Mouse (Mus musculus): ENCODE measurements around the gene Tnks1bp1. TPM values are rescaled to one million over a fixed set of nuclear protein-coding genes. Genes with fewer than 3 reads are reported as not detected.
A peak's percentile ranks its signal among the peaks of the same experiment; 100 is the strongest.

Tnks1bp1 gene
- polyA plus RNA-seq, 1 experiment from 2014 or later: 11.7 TPM

GRCm38 (mm10) chr2:85011906-85012604, 35.8 kb upstream of the Tnks1bp1 start:
- peak; percentile 31; the same call in 1 of the 2 replicates for ATAC-seq (replicated peaks; ENCODE audit: low FRiP score, low TSS enrichment, low read depth)
- 26% methylated on average over 9 of the region's 9 CpGs for WGBS
- H3K27me3 ChIP-seq (replicated peaks; ENCODE audit: control insufficient read depth, insufficient read depth, low read length): no peaks in the 10 kb centered on the region

GRCm38 (mm10) chr2:85012679-85013078, 35.1 kb upstream of the Tnks1bp1 start:
- H3K27ac ChIP-seq (ENCODE audit: low read depth): no peak overlapping the region
- WGBS: 78% methylated on average over 14 of the region's 14 CpGs
- H3K27me3 ChIP-seq (replicated peaks; ENCODE audit: control insufficient read depth, insufficient read depth, low read length): no peaks in the 10 kb centered on the region
- no peaks in the 10 kb centered on the region for H3K36me3 ChIP-seq (ENCODE audit: control insufficient read depth, insufficient read depth, low read length)
- no peak overlapping the region for H3K9ac ChIP-seq (ENCODE audit: low read length)
- H3K4me3 ChIP-seq (ENCODE audit: low read depth, low read length): no peak overlapping the region
- no peak for ATAC-seq (replicated peaks; ENCODE audit: low FRiP score, low TSS enrichment, low read depth)
- DNase-seq (ENCODE audit: low spot score): no peak
- no peaks in the 10 kb centered on the region for H3K9me3 ChIP-seq (ENCODE audit: control insufficient read depth, low read length)
- peaks cover 7% of the 10 kb centered on the region; the same call in 1 of the 2 replicates for H3K4me1 ChIP-seq (replicated peaks; ENCODE audit: control insufficient read depth, insufficient read depth, low read length)
- no peak overlapping the region for H3K4me2 ChIP-seq (ENCODE audit: low read length)

More at GRCm38 (mm10) chr2:85011906-85012604, 35.8 kb upstream of the Tnks1bp1 start:
- peaks cover 7% of the 10 kb centered on the region; the same call in 1 of the 2 replicates for H3K4me1 ChIP-seq (replicated peaks; ENCODE audit: control insufficient read depth, insufficient read depth, low read length)
- H3K36me3 ChIP-seq (ENCODE audit: control insufficient read depth, insufficient read depth, low read length): no peaks in the 10 kb centered on the region
- DNase-seq (ENCODE audit: low spot score): no peak
- peak overlapping the region; percentile 1; the same call in 1 of the 2 replicates for H3K27ac ChIP-seq (ENCODE audit: low read depth)
- H3K4me2 ChIP-seq (ENCODE audit: low read length): no peak overlapping the region
- no peak overlapping the region for H3K4me3 ChIP-seq (ENCODE audit: low read depth, low read length)
- no peak overlapping the region for H3K9ac ChIP-seq (ENCODE audit: low read length)
- no peaks in the 10 kb centered on the region for H3K9me3 ChIP-seq (ENCODE audit: control insufficient read depth, low read length)

DNA sequence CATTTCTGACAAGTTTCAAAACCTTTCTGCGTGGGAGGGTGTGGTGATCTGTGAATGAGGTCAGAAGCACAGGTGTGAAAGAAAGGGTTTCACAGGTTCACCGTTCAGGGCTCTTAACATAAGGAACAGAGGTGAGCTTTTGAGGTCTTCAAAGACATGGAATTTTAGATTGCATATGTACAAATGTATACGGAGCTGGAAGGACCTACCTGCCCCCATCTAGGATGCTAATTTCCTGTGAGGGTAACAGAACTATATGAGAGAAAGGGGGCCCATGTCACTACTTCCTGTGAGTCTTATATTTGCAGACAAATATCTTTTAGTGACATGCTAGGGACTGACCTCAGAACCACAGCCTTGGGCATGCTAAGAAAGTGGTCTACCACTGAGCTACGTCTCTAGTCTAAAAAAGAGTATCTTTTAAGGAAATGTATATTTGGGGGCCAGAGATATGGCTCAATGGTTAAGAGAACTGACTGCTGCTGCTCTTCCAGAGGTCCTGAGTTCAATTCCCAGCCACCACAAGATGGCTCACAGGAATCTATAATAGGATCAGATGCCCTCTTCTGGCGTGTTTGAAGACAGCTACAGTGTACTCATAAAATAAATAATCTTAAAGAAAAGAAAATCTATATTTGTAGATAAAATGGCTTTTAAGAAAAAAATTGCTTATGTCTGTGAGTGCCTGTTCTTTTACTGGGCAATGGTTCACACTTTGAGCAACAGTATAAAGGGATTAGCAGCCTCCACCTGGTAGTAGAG, 33.8 kb upstream of the Tnks1bp1 start:
- Histone ChIP-seq H3K27me3 (replicated peaks; ENCODE audit: control insufficient read depth, insufficient read depth, low read length) (no peaks in the 10 kb centered on the region), H3K4me1 (replicated peaks; ENCODE audit: control insufficient read depth, insufficient read depth, low read length) (peaks cover 7% of the 10 kb centered on the region; the same call in 1 of the 2 replicates), H3K9ac (ENCODE audit: low read length) (no peak overlapping the region), H3K36me3 (ENCODE audit: control insufficient read depth, insufficient read depth, low read length) (no peaks in the 10 kb centered on the region), H3K27ac (ENCODE audit: low read depth) (no peak overlapping the region), H3K9me3 (ENCODE audit: control insufficient read depth, low read length) (no peaks in the 10 kb centered on the region), H3K4me3 (ENCODE audit: low read depth, low read length) (no peak overlapping the region), H3K4me2 (ENCODE audit: low read length) (no peak overlapping the region)
- DNase-seq (ENCODE audit: low spot score): no peak
- 82% methylated on average over 5 of the region's 5 CpGs for WGBS
- ATAC-seq (replicated peaks; ENCODE audit: low FRiP score, low TSS enrichment, low read depth): no peak

- H3K4me2 ChIP-seq (ENCODE audit: low read length): no peak overlapping the region
- H3K9ac ChIP-seq (ENCODE audit: low read length): no peak overlapping the region
- no peak for ATAC-seq (replicated peaks; ENCODE audit: low FRiP score, low TSS enrichment, low read depth)
Observed at GRCm38 (mm10) chr2:85014588-85014982, 33.2 kb upstream of the Tnks1bp1 start.

DNA sequence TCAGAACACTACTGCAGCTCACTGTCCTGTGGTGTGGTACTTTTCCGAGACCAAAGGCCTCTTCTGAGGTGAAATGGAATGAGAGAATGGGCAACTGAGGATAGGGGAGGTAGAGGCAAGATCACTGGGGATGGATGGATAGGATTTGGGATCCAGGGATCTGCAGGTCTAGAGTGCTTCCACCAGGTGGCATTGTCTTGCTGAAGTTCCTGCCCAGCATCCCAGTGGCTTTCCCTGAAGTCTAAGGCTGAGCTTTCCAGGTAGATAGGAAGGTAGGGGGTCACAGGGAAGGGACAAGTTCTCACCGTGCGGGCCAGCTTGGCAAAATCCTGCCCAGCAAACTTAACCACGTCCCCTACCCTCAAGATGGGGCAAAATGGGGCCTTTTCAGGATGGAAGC, 25.8 kb upstream of the Tnks1bp1 start:
- H3K27me3 ChIP-seq (replicated peaks; ENCODE audit: control insufficient read depth, insufficient read depth, low read length): no peaks in the 10 kb centered on the region
- 16% methylated on average over 4 of the region's 4 CpGs for WGBS
- no peaks in the 10 kb centered on the region for H3K9me3 ChIP-seq (ENCODE audit: control insufficient read depth, low read length)
- no peak overlapping the region for H3K9ac ChIP-seq (ENCODE audit: low read length)
- H3K36me3 ChIP-seq (ENCODE audit: control insufficient read depth, insufficient read depth, low read length): no peaks in the 10 kb centered on the region
- ATAC-seq (replicated peaks; ENCODE audit: low FRiP score, low TSS enrichment, low read depth) (no peak), DNase-seq (ENCODE audit: low spot score) (no peak)
- no peak overlapping the region for H3K4me2 ChIP-seq (ENCODE audit: low read length)
- no peaks in the 10 kb centered on the region for H3K4me1 ChIP-seq (replicated peaks; ENCODE audit: control insufficient read depth, insufficient read depth, low read length)
- H3K4me3 ChIP-seq (ENCODE audit: low read depth, low read length): no peak overlapping the region
- H3K27ac ChIP-seq (ENCODE audit: low read depth): no peak overlapping the region

More at GRCm38 (mm10) chr2:85014588-85014982, 33.2 kb upstream of the Tnks1bp1 start:
- no peak for DNase-seq (ENCODE audit: low spot score)
- Histone ChIP-seq H3K4me1 (replicated peaks; ENCODE audit: control insufficient read depth, insufficient read depth, low read length) (peaks cover 7% of the 10 kb centered on the region; the same call in 1 of the 2 replicates), H3K9me3 (ENCODE audit: control insufficient read depth, low read length) (no peaks in the 10 kb centered on the region), H3K4me3 (ENCODE audit: low read depth, low read length) (no peak overlapping the region), H3K36me3 (ENCODE audit: control insufficient read depth, insufficient read depth, low read length) (no peaks in the 10 kb centered on the region), H3K27ac (ENCODE audit: low read depth) (no peak overlapping the region), H3K27me3 (replicated peaks; ENCODE audit: control insufficient read depth, insufficient read depth, low read length) (no peaks in the 10 kb centered on the region)
- 33% methylated on average over 3 of the region's 3 CpGs for WGBS

DNA sequence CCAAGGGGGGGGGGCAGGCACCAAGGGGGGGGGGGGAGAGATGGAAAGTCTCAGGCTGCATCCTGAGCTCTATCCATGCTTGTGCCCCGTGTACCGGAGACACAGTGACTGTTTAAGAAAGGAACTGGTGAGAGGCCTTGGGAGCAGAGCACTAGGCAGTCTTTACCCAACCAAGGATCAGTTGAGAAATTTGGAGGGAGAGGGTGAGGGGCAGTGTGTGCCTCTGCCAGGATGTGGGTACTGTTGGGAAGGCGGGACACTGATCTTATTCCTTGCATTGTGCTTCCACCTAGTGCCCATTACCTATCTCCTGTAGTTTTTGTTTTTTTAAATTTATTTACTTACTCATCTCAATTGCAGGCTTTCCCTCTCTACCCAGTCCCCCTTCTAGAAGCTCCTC, 21.6 kb upstream of the Tnks1bp1 start:
- no peak overlapping the region for H3K27ac ChIP-seq (ENCODE audit: low read depth)
- H3K9ac ChIP-seq (ENCODE audit: low read length): no peak overlapping the region
- no peaks in the 10 kb centered on the region for H3K36me3 ChIP-seq (ENCODE audit: control insufficient read depth, insufficient read depth, low read length)
- no peak overlapping the region for H3K4me2 ChIP-seq (ENCODE audit: low read length)
- DNase-seq (ENCODE audit: low spot score) (no peak), ATAC-seq (replicated peaks; ENCODE audit: low FRiP score, low TSS enrichment, low read depth) (0 out of 2 replicates have a peak, but pooled peaks have one; percentile 14)
- 81% methylated on average over 3 of the region's 3 CpGs for WGBS
- H3K9me3 ChIP-seq (ENCODE audit: control insufficient read depth, low read length): no peaks in the 10 kb centered on the region
- H3K4me1 ChIP-seq (replicated peaks; ENCODE audit: control insufficient read depth, insufficient read depth, low read length): peaks cover 7% of the 10 kb centered on the region; the same call in 1 of the 2 replicates
- no peak overlapping the region for H3K4me3 ChIP-seq (ENCODE audit: low read depth, low read length)
- H3K27me3 ChIP-seq (replicated peaks; ENCODE audit: control insufficient read depth, insufficient read depth, low read length): no peaks in the 10 kb centered on the region

GRCm38 (mm10) chr2:85027281-85027680, 20.5 kb upstream of the Tnks1bp1 start:
- Histone ChIP-seq H3K4me2 (ENCODE audit: low read length) (no peak overlapping the region), H3K4me3 (ENCODE audit: low read depth, low read length) (no peak overlapping the region), H3K36me3 (ENCODE audit: control insufficient read depth, insufficient read depth, low read length) (no peaks in the 10 kb centered on the region), H3K9ac (ENCODE audit: low read length) (no peak overlapping the region), H3K27me3 (replicated peaks; ENCODE audit: control insufficient read depth, insufficient read depth, low read length) (no peaks in the 10 kb centered on the region), H3K4me1 (replicated peaks; ENCODE audit: control insufficient read depth, insufficient read depth, low read length) (peaks cover 7% of the 10 kb centered on the region; the same call in 1 of the 2 replicates), H3K9me3 (ENCODE audit: control insufficient read depth, low read length) (no peaks in the 10 kb centered on the region), H3K27ac (ENCODE audit: low read depth) (no peak overlapping the region)
- no peak for ATAC-seq (replicated peaks; ENCODE audit: low FRiP score, low TSS enrichment, low read depth)
- WGBS: 73% methylated on average over 5 of the region's 5 CpGs
- DNase-seq (ENCODE audit: low spot score): no peak

DNA sequence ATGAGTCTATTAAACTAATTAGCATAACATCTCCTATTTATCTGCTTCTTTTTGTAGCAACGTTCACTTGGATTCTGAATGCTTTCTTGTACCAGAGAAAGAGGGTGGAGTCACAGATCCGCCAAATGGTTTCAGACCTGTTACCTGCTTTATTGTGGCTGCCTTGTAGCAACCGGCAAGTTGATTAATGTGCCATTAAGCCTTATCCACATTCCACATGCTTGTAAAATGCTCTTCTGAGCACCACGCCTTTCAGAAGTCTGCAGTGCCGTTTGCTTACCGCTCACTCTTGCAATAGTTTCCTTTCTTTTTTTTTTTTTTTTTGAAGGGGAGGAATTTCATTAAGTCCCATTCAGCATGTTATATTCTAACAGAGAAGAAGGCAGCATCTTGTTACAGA, 17.9 kb upstream of the Tnks1bp1 start:
- Histone ChIP-seq H3K27me3 (replicated peaks; ENCODE audit: control insufficient read depth, insufficient read depth, low read length) (no peaks in the 10 kb centered on the region), H3K9ac (ENCODE audit: low read length) (no peak overlapping the region), H3K27ac (ENCODE audit: low read depth) (no peak overlapping the region), H3K4me1 (replicated peaks; ENCODE audit: control insufficient read depth, insufficient read depth, low read length) (peaks cover 7% of the 10 kb centered on the region; the same call in 1 of the 2 replicates), H3K4me2 (ENCODE audit: low read length) (no peak overlapping the region), H3K4me3 (ENCODE audit: low read depth, low read length) (no peak overlapping the region), H3K9me3 (ENCODE audit: control insufficient read depth, low read length) (no peaks in the 10 kb centered on the region), H3K36me3 (ENCODE audit: control insufficient read depth, insufficient read depth, low read length) (no peaks in the 10 kb centered on the region)
- no peak for DNase-seq (ENCODE audit: low spot score)
- ATAC-seq (replicated peaks; ENCODE audit: low FRiP score, low TSS enrichment, low read depth): no peak
- 27% methylated on average over 6 of the region's 6 CpGs for WGBS

Measured in intestine, embryonic 14.5 days (tissue).